Mouse (Mus musculus): ENCODE results near the gene Prok2.

DNA sequence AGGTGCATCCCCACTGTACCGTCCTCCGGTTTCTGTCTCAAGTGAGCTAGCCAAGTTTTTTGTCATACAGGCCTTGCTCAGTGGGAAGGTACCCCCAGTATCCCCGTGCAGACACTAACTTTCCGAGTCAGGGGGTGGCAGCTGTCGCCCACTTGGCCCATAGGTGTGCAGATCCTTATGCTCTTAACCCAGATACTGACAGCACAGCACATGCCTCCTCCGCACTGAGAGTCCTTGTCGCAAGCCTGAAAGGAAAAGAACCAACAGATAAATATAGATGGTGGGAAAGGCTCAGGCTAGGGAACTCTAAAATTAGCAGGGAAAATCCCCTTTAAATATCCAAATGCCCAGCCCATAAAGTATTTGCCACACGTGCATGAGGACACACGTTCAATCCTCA lies 3.8 kb downstream of the Prok2 start:
- no peak for TF ChIP-seq POLR2A (IDR thresholded peaks at IDR 0.05; ENCODE audit: low read depth, low read length)
- no peak for TF ChIP-seq CTCF (IDR thresholded peaks at IDR 0.05; ENCODE audit: extremely low read depth, insufficient read length, insufficient replicate concordance, low read depth, low read length)
